Mouse (Mus musculus): ENCODE measurements around the gene Fam181a.
A peak's percentile ranks its signal among the peaks of the same experiment; 100 is the strongest.

Gene Fam181a

DNA sequence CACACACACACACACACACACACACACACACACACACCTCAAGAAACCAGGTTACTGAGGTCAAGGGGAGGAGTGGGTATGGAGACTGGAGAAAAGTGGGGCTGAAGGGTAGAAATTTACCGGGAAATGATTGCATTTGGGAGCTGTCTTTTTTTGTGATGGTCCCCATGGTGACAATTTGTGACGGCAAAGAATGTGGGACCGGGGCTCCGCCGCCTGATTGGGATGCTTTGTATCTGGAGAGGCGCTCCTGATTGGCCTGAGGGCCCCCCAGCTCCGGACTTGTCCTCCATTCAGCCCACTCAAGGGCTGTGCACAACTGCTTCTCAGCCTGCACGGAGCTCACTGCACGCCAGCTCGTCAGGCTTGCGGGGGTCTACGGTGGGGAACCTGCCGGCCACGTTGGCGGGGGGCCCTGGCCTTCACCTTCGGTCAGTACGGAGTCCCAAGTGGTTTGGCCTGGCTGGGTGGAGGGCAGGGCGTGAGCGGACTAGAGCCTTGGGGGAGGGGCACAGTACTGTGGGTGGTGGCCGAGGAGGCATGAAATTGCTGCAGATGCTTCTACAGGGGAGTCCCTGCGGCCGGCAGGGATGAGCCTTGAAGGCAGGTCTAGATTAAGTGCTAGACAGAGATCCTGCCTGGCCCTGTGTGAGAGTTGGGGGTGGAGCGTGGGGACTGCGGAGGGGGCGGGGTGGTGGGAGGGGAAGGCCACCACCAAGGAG lies 4.0 kb downstream of the Fam181a start:
- no peak for DNase-seq (ENCODE audit: extremely low read depth, low read depth)

DNA sequence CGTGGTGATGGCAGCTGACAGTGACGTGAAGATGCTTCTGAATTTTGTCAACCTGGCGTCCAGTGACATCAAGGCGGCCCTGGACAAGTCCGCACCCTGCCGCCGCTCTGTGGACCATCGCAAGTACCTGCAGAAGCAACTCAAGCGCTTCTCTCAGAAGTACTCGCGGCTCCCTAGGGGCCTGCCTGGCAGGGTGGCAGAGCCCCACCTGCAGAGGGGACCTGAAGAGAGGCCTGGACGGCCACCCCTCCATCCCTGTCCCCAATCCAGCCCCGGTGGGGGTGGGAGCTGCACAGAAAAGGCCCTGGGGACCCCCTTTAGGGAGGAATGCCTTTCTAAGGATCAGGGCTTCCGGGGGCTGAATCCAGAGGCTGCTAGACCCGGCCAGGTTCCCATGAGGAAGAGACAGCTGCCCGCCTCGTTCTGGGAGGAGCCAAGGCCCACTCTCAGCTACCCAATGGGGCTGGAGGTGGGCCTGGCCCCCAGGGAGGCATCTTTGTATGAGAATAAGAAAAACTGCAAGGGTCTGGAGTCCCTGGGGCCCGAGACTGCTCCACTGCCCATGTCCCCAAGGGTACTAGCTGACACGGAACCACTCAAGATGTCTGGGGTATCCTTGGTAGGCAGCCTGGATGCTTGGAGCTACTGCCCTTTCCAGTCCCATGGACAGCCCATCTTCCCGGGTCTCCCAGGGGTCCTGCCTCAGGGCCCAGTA lies 5.2 kb downstream of the Fam181a start:
- DNase-seq (ENCODE audit: extremely low read depth, low read depth), result no peak

DNA sequence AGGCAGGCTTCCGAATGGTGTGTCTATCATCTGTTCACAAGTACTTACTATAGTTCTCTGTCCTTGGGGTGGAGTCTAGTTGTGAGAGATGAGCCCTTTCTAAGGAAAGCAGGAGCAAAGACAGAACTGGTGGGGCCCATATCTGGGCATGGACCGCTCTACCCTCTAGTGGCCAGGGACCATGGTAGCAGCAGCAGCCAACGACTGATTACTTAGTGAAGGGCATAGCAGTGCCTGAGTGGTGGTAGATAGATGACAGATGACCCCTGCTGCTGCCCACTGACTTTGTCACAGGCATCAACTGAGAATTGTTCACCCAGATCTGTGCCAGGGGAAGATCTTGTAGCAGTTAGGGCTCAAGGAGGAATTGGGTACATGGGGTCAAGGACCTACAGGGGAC lies 12.0 kb downstream of the Fam181a start:
- DNase-seq (ENCODE audit: extremely low read depth, low read depth), result no peak

DNA sequence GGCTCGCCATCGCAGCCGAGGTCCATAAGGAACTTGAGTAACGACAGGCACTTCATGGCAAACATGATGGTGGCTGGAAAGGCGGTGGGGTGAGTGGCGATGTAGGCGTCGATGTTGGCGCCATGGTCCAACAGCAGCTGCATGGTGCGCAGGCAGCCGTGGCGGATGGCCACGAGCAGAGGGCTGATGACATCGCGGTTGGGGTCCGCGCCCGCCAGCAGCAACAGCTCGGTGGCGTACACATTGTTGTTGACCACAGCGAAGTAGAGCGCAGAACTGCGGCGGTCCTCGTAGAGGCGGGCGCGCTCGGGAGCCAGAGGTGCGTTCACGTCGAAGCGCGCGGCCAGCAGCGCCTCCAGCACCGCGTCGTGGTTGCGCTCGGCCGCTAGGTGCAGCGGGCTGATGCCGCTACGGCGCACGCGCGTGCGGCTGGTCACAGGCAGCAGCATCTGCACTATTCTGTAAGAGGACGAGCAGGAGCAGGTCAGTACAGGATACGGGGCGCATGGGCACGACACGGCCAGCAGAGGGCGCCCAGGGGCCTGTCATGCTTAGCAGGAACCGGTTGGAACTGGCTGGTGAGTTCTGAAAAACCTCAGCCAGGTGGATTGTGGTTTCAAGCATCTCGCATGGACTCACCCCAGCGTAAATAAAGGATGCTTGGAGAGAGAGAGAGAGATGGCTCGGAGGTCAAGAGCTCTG lies 14.5 kb downstream of the Fam181a start:
- no peak for DNase-seq (ENCODE audit: extremely low read depth, low read depth)

DNA sequence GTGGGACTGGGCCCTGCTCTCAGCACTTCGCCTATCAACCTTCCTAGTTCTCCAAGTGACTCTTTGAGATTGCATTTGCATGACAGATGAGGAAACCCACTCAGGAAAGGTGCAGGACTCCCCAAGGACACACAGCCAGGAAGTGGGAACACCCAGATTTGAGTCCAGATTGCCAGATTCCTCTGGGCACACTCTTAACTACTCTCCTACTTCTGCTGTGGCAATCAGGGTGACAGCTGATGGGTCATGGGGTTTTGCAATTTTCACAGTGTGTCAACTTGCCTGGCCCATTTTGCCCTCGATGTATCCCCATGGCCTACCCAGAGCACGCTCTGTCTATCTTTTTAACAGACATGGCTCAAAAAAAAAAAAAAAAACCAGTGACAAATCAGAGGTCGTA lies 15.8 kb downstream of the Fam181a start:
- no peak for DNase-seq (ENCODE audit: extremely low read depth, low read depth)

DNA sequence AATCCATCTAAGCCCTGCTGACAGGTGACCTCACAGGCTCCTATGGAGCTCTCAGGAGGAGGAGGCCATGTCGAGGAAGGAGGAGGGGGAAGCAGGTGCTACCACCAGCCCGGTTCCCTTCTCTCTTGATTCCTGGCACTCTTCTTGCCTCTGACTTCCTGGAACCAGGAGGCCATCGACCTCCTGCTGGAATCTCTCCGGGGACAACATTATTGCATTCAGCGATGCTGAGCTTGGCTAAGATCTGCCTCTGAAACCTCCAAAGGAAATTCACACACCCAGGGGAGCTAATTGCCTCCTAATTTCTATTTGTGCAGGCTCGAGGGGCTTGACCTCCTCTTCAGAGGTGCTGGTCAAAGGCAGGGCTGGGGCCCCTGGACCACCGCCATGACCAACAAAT lies 16.3 kb downstream of the Fam181a start:
- no peak for DNase-seq (ENCODE audit: extremely low read depth, low read depth)

DNA sequence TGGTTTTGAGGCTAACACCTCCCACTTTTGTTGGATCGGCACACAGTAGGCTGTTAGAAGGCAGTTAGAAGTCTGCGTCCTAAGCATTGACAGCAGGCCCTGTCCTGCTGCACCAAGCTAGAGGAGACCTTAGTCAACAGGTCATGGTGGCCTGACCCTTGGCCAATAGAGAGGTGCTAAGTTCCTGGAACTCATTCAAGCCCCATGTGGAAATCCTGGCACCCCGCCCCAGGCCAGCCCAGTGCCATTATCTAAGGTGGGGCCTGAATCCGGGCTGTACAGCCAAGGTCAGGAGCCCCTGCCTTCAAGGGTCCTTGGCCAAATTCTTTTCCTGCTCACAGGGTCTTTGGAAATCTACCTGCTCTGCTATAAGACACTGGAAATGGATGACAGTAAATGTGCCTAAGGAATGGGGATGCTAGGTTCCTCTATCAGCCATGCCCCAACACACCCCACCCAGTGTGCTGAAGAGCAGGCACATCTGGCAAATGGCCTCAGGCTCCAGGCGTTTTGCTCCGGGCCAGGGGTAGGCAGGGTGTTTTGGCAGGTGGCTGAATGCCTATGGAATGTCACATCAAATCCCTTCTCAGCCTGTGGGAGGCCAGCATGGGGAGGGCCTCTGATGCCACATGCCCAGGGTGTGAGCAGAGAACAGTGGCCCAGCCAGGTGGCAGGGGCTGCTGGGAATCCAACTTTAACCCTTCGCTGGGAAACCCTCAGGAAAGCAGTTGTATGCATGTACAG lies 17.8 kb downstream of the Fam181a start:
- no peak for DNase-seq (ENCODE audit: extremely low read depth, low read depth)

DNA sequence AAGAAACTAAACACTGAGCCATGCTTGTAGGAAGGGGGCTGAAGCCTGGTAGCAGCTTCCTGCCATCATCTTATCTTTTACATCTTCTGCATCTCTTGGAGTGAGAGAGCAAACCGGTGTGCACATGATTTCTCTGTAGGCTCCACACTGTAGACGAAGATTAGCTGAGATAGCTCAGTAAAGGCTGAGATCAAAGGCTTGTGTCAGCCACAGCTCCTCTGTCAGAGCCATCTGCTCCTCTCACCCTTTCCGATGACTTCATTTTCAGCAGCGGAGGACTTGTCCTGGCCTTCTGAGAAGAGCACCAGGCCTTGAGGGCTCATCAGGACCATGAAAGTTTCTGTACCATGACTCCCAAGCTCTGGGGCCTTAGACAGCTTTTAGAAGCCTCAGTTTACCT lies 20.7 kb downstream of the Fam181a start:
- no peak for DNase-seq (ENCODE audit: extremely low read depth, low read depth)

DNA sequence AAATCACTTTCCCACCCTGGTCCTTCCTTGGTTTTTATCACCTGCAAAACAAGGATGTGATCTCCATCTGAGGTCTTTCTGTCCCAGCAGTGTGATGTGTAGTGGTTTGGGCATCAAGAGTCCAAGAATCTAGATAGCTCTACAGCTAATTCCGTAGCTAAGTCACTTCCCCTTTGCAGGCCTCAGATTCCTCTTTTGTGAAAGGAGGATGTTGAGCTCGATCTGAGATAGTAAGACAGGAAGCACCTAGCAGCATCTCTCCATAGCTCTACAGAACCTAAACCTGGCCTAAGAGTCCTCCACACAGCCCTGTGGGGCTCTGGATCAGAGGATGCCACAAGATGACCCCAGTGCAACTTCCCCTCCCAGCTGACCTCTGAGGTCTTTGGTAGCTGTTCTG lies 22.1 kb downstream of the Fam181a start:
- peak; percentile 88 for DNase-seq (ENCODE audit: extremely low read depth, low read depth)

DNA sequence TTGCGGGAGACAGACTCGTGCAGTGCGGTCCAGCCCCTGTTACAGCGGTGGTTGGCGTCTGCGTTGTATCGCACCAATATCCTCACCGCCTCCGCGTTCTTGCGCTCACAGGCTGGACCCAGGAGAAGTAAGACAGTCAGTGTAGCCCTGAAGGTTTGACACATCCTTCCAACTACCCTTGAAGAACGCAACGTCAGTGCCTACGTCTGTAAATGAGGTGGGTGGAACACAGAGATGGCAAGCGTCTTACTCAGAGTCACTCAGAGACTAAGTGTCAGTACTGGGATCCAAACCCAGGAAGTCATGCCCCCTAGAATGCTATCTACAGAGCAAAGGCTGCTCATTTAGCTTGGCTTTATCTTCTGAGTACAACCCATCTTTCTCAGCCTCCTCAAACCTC lies 22.7 kb downstream of the Fam181a start:
- no peak for DNase-seq (ENCODE audit: extremely low read depth, low read depth)

DNA sequence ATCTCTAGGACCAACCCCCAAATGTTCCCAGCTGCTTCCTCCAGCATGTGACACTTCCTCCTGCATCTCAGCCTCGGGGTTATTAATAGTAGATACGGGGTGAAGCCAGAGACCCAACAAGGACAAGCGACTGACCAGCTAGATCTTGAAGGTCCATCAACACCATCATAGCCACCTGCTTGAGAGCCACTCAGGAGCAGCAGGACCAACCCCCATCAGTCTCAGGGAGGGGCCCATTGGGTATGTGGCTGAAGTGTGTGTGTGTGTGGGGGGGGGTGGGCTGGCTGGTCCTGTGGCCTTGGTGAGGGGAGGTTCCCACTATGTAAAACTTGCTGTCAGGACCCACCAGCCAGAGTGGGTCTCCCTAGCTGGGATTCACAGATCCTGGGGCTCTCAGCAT lies 26.0 kb downstream of the Fam181a start:
- DNase-seq (ENCODE audit: extremely low read depth, low read depth), result no peak

DNA sequence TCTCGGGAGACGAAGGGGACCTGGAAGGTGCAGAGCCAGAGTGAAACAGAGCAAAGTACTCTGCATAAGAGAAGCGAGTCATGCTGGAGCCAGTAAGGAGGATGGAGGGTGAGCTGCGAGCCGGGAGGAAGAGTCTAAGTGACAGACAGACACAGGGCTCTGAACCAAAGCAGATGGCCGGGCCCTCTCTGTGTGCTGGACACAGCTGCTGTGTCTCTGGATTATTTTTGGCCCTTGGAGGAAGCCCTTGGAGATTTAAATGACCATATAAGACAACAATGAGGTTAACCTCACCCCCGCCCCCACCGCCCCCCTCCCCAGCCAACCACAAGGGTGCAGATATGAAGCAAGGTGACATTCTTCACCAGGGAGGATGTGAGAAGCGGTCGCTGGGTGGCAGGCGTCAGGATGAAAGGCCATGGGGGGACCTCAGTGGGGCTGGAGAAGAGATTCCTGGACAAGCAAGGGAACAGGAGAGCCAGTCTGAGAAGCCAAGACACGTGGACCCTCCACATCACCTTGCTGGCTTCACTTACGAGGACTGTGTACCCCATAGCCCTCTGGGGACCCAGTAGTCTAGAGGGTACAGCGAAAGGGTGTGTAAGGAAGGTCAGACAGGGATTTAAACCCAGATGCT lies 27.5 kb downstream of the Fam181a start:
- DNase-seq (ENCODE audit: extremely low read depth, low read depth), result no peak

DNA sequence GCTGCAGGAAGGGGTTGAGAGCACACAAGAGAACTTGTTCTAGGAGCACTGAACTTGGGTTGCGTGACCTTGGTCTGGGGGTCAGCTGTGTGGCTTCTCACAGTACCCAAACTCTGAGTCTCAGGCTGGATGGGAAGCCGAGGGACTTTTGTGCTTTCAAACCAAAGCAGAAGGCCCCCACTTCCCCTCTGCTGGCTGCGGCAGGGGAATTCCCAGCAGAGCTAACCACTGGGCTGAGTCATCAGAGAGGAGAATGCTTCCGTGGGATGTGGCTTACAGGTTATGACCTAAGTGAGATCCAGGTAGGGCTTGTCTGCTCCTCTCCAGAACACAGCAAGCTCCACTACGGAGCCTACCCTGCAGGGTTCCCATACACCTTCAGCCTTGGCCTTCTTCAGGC lies 30.4 kb downstream of the Fam181a start:
- DNase-seq (ENCODE audit: extremely low read depth, low read depth), result no peak

DNA sequence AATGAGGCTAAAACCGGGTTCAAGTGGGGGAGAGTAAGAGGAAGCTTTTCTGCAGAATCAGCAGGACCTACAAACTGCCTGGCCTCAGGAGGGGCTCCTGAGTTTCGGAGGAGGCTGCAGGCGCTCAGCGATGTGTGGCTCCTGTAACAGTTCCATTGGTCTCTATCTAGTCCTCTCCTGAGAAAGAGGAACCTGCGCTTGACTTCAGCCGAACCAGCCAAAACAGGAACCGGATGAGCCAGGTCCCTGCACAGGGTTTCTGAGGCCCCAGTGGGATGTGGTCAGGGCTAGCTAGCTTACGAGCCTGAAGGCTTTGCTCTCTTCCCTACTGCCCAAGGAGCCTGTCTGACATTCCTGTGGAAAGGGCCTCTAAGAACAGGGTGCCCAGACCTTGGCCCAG lies 32.7 kb downstream of the Fam181a start:
- DNase-seq (ENCODE audit: extremely low read depth, low read depth), result peak; percentile 90

DNA sequence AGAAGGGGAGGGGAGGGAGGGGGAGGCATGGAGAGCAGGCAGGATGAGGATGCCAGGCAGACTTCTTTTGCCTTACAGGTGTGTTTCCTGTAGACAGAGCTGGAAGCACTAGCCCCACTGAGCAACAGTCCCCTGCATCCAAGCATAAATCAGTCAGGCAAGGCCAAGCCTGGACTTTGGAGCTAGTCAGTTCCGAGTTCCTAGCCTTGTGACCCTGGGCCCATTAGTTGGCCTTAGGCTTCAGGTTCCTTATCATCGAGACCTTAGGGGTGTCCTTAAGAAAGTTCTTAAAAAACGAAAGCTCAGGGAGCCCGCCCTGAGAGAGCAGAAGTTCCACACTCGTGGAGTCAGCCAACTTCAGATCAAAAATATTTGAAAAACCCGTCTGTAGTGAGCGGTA lies 34.2 kb downstream of the Fam181a start:
- DNase-seq (ENCODE audit: extremely low read depth, low read depth), result no peak

DNA sequence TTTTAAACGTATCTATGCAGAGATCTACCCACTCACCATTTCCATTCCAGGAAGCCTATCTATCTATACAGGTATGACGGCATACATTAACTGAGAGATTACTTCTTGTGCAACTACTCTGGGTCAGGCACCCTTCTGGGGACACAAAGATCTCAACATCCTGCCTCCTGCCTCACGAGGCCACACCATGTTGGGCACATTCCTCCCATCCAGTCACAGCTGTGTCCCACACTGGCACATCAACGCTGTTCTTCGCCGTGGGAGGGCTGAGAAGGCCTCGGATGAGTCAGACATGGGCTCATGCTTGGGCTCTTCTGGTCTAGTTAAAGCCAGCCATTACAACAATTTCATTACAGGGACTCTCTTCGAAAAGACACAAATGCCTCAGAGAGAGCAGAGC lies 36.2 kb downstream of the Fam181a start:
- no peak for DNase-seq (ENCODE audit: extremely low read depth, low read depth)

DNA sequence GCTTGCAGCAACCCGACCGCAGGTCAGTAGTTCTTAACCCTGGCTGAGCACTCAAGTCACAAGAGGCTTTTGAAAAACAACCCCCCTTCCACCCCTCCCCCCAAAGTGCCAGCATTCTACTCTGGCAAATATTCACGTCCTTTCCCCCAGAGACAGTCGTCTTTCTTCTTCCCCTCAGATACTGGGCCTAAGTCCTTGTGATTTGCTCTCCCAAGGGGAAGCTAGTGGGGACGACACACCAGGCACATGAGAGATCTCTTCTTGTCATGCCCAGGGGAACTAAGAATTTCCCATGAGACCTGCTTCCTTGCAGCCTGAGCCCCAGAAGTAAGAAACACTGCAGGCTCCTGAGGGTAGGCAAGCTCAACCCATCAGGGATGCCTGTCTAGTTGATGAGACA lies 36.6 kb downstream of the Fam181a start:
- no peak for DNase-seq (ENCODE audit: extremely low read depth, low read depth)

DNA sequence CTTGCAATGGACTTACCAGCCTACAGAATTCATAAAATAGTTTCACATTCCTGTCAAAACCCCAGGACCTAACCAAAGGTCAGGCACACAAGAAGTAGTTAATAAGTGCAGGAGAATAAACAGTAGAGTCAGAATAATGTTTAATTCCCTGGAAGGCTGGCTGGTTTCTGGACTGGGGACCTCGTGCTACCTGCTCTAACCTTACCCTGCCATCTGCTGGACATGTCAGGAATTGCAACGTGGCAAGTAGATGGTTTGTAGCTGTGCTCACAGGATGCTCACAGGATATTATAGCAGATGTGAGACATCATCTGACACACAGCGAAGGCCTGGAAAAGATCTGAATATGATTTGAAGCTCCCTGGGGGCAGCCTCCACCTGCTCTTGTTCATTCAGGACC lies 37.7 kb downstream of the Fam181a start:
- DNase-seq (ENCODE audit: extremely low read depth, low read depth), result peak; percentile 44

DNA sequence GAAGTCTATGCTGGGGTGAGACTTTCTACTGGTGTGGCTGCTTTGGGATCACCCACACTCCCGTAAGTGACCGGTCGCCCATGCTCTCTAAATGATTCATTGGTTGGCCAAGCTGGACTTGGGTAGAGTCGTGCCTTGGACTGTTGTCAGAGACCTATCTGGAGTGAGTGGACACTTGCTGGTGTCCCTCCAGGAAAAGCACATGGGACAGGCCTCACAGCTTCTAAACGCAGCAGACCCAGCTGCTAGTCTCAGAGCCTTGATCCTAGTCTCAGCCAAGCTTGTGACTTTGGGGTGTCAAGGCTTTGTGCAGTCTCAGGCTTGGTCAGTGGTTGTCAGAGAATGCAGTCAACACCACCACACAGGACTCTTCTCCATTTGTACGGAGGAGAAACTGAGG lies 42.0 kb downstream of the Fam181a start:
- DNase-seq (ENCODE audit: extremely low read depth, low read depth), result no peak

DNA sequence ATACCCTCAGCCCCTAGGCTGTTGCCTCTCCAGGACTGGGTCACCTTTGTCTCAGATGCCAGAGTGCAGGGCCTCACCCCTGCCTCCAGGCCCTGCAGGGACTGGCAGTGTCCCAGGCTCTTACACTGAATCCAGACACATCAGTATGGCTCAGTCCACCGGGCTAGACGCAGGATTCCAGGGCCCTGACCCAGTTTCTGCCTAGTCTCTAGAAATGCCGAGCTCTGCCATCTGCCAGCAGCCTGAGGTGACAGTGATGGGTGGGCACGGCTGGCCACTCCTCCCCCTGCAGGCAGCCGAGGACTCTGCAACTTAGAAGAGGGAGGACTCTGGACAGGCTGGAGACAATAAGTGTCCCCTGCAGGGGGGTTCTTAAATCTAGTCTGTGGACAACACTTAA lies 42.8 kb downstream of the Fam181a start:
- no peak for DNase-seq (ENCODE audit: extremely low read depth, low read depth)

DNA sequence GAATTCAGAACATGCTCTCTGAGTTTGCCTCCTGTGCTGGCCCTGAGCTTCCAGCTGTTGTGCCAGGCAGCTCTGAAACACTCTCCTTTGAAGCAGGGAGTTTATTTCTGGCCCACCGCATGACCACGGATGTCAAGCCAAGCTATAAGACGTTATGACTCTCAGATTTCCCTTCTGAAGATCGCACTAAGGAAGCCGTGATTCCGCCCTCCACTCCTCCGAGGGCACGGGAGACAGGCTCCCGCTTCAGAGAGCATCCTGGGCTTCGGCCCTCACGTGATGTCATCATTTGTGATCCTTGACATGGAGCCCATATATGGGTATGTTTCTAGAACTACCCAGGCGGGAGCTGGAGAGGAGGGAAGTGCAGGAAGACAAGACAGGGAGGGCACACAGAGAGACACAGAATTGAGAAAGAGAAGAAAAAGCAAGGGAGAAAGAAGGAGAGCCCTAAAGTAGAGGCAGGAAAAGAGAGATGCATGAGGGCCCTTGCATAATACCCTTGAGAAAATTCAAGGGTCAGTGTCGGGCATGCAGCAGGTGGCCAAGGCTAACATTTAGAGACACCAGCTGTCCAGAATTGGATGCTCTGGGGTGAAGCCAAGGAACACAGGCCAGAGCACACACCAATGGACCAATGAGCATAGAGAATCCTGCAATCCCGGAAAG lies 45.1 kb downstream of the Fam181a start, which contains the start of gene Asb2:
Gene Asb2 (minus strand): TSS at position 256 of the 669 bp plus-strand sequence.
- DNase-seq (ENCODE audit: extremely low read depth, low read depth), result no peak

All from MEL-GATA-1-ER (cell line).